Mouse (Mus musculus) MEL (cell line): ENCODE measurements around the gene Mindy3. TPM values are rescaled to one million over a fixed set of nuclear protein-coding genes. Genes with fewer than 3 reads are reported as not detected.

Experiments used
- DNase-seq: peaks from one replicate; pipeline ENCODE4 v3.0.0; 2011; ENCODE audit warnings: low read depth, low spot score
- H3K27ac ChIP-seq: 2 replicates; pipeline ENCODE4 v1.5.1; 2012; ENCODE audit warnings: low read depth, mild to moderate bottlenecking, control low read depth, low read length, moderate library complexity; ENCODE audit not compliant: control insufficient read depth
- H3K27me3 ChIP-seq, 2 experiments: fragments of 150-350 bp in 1 of 2; sonication (generic) in 1 of 2; 2 replicates each; pipeline ENCODE4 v1.6.1; 2012; ENCODE audit warnings: low read length in 2 of 2, mild to moderate bottlenecking in 2 of 2, improper control_type of control experiment in 1 of 2, moderate library complexity in 1 of 2; ENCODE audit not compliant: insufficient read depth in 2 of 2, control insufficient read depth in 1 of 2
- H3K36me3 ChIP-seq, 2 experiments: 2 replicates each; pipeline ENCODE4 v1.6.1; 2012 to 2014; ENCODE audit warnings: low read length in 2 of 2, improper control_type of control experiment in 1 of 2, inconsistent platforms in 1 of 2, mild to moderate bottlenecking in 1 of 2; ENCODE audit not compliant: insufficient read depth in 2 of 2, control insufficient read depth in 1 of 2
- H3K4me1 ChIP-seq, 2 experiments: fragments of 150-350 bp in 1 of 2; sonication (generic) in 1 of 2; 2 replicates each; pipeline ENCODE4 v1.6.1; 2012; ENCODE audit warnings: low read length in 2 of 2, improper control_type of control experiment in 1 of 2, mild to moderate bottlenecking in 1 of 2; ENCODE audit not compliant: insufficient read depth in 2 of 2, control insufficient read depth in 1 of 2
- H3K4me3 ChIP-seq, 2 experiments: fragments of 150-350 bp in 1 of 2; sonication (generic) in 1 of 2; 2 replicates each; pipeline ENCODE4 v1.5.1; 2012; ENCODE audit warnings: low read depth in 2 of 2, low read length in 2 of 2, mild to moderate bottlenecking in 2 of 2, moderate library complexity in 2 of 2, control low read depth in 1 of 2, improper control_type of control experiment in 1 of 2; ENCODE audit not compliant: control insufficient read depth in 1 of 2, insufficient read depth in 1 of 2
- H3K79me2 ChIP-seq: 2 replicates; pipeline ENCODE4 v1.6.1; 2012; ENCODE audit warnings: mild to moderate bottlenecking, low read length, moderate library complexity; ENCODE audit not compliant: control insufficient read depth, poor library complexity, insufficient read depth
- H3K9ac ChIP-seq: 2 replicates; pipeline ENCODE4 v1.6.1; 2012; ENCODE audit warnings: low read depth, mild to moderate bottlenecking, control low read depth, low read length, moderate library complexity; ENCODE audit not compliant: control insufficient read depth, poor library complexity, severe bottlenecking
- H3K9me3 ChIP-seq: fragments of 150-350 bp; sonication (generic); replicated peaks from 2 replicates; pipeline ENCODE4 v1.6.1; 2012; ENCODE audit warnings: mild to moderate bottlenecking, low read length, improper control_type of control experiment, moderate library complexity; ENCODE audit not compliant: insufficient read depth
- CHD1 ChIP-seq: IDR thresholded peaks from 2 replicates; pipeline ENCODE4 v1.6.1; 2012; ENCODE audit warnings: low read depth, mild to moderate bottlenecking, inconsistent platforms, low read length, improper control_type of control experiment
- CHD2 ChIP-seq: IDR thresholded peaks from 2 replicates; pipeline ENCODE4 v1.6.1; 2011; ENCODE audit warnings: low read length, improper control_type of control experiment
- ETS1 ChIP-seq: IDR thresholded peaks from 2 replicates; pipeline ENCODE4 v1.6.1; 2012; ENCODE audit warnings: low read depth, mild to moderate bottlenecking, inconsistent platforms, low read length, improper control_type of control experiment, moderate library complexity
- GATA1 ChIP-seq: IDR thresholded peaks from 2 replicates; pipeline ENCODE4 v1.6.1; 2011; ENCODE audit warnings: low read depth, low read length, improper control_type of control experiment
- MAFK ChIP-seq: IDR thresholded peaks from 2 replicates; pipeline ENCODE4 v1.6.1; 2011; ENCODE audit warnings: low read depth, mild to moderate bottlenecking, low read length, improper control_type of control experiment, borderline replicate concordance
- MAX ChIP-seq: IDR thresholded peaks from 2 replicates; pipeline ENCODE4 v1.6.1; 2011; ENCODE audit warnings: low read length, improper control_type of control experiment
- MYB ChIP-seq: IDR thresholded peaks from 2 replicates; pipeline ENCODE4 v1.6.1; 2011; ENCODE audit warnings: mild to moderate bottlenecking, low read depth, low read length, improper control_type of control experiment
- NELFE ChIP-seq: IDR thresholded peaks from 2 replicates; pipeline ENCODE4 v1.6.1; 2011; ENCODE audit warnings: low read depth, low read length, improper control_type of control experiment
- NRF1 ChIP-seq: IDR thresholded peaks from 2 replicates; pipeline ENCODE4 v1.6.1; 2014; ENCODE audit warnings: low read depth, mild to moderate bottlenecking, inconsistent platforms, low read length, improper control_type of control experiment, moderate library complexity; ENCODE audit not compliant: poor library complexity, insufficient read depth, severe bottlenecking
- POLR2AphosphoS5 ChIP-seq: IDR thresholded peaks from 2 replicates; pipeline ENCODE4 v1.6.1; 2012; ENCODE audit warnings: low read depth, borderline replicate concordance, mild to moderate bottlenecking, inconsistent platforms, low read length, moderate library complexity, mixed read lengths
- RCOR1 ChIP-seq: IDR thresholded peaks from 2 replicates; pipeline ENCODE4 v1.6.1; 2012; ENCODE audit warnings: low read depth, mild to moderate bottlenecking, inconsistent platforms, low read length, improper control_type of control experiment
- TAL1 ChIP-seq: IDR thresholded peaks from 2 replicates; pipeline ENCODE4 v1.6.1; 2012; ENCODE audit warnings: mild to moderate bottlenecking, inconsistent platforms, low read length, moderate library complexity, mixed read lengths
- UBTF ChIP-seq: IDR thresholded peaks from 2 replicates; pipeline ENCODE4 v1.6.1; 2012; ENCODE audit warnings: low read depth, mild to moderate bottlenecking, inconsistent platforms, low read length, improper control_type of control experiment, moderate library complexity, borderline replicate concordance; ENCODE audit not compliant: insufficient read depth
- USF2 ChIP-seq, 2 experiments: IDR thresholded peaks; 2 replicates each; pipeline ENCODE4 v1.6.1; 2011 to 2012; ENCODE audit warnings: improper control_type of control experiment in 2 of 2, low read length in 2 of 2, borderline replicate concordance in 1 of 2, inconsistent platforms in 1 of 2, low read depth in 1 of 2, mild to moderate bottlenecking in 1 of 2; ENCODE audit not compliant: insufficient read depth in 1 of 2
- ZKSCAN1 ChIP-seq: IDR thresholded peaks from 2 replicates; pipeline ENCODE4 v1.6.1; 2012; ENCODE audit warnings: low read depth, mild to moderate bottlenecking, inconsistent platforms, low read length, improper control_type of control experiment, moderate library complexity
- ZMIZ1 ChIP-seq: IDR thresholded peaks from 2 replicates; pipeline ENCODE4 v1.6.1; 2012; ENCODE audit warnings: low read depth, mild to moderate bottlenecking, inconsistent platforms, low read length, improper control_type of control experiment, moderate library complexity
- polyA plus RNA-seq, 2 experiments: library from polyadenylated mRNA; stranded (reverse) in 1 of 2; unstranded in 1 of 2; fragments of >175 nt in 1 of 2; fragments of >200 nt in 1 of 2; gene quantifications; 2 replicates each; pipeline versions ENCODE4 v1.2.1 to v1.2.4; 2012; ENCODE audit warnings: low replicate concordance in 2 of 2, low read depth in 1 of 2; ENCODE audit not compliant: insufficient read length in 2 of 2, insufficient read depth in 1 of 2, missing spikeins in 1 of 2
- total RNA-seq: library from RNA; depleted of rRNA; stranded (reverse); fragments of 300-350 nt; gene quantifications from 2 replicates; pipeline ENCODE4 v1.2.3, GENCODE M21; 2012

Mindy3 gene
- total and polyA plus RNA-seq, 3 experiments, result 23.8 to 40.6 TPM; not detected in 1

GRCm38 (mm10) chr2:12316361-12316760 is 102.9 kb downstream of the Mindy3 start:
- Histone ChIP-seq H3K27ac (no peak overlapping the region), H3K36me3 (no peaks in the 10 kb centered on the region; a peak in 1 of 4 replicates), H3K9ac (no peak overlapping the region), H3K9me3 (no peaks in the 10 kb centered on the region), H3K79me2 (no peaks in the 10 kb centered on the region), H3K4me3 (no peak overlapping the region), H3K27me3 (no peaks in the 10 kb centered on the region), H3K4me1 (peaks cover 0 to 4% of the 10 kb centered on the region in 2 experiments; a peak in 1 of 4 replicates)
- TF ChIP-seq CHD2, result no peak
- TF ChIP-seq ZKSCAN1, result no peak
- no peak for TF ChIP-seq ZMIZ1
- no peak for TF ChIP-seq CHD1
- no peak for TF ChIP-seq USF2 (IDR thresholded peaks at IDR 0.05; ENCODE audit: borderline replicate concordance in 1 of 2, insufficient read depth in 1 of 2, low read depth in 1 of 2, low read length in 2 of 2)
- no peak for TF ChIP-seq ETS1
- no peak for TF ChIP-seq POLR2AphosphoS5
- no peak for TF ChIP-seq NRF1
- no peak for TF ChIP-seq MYB
- no peak for TF ChIP-seq MAFK
- no peak for DNase-seq

DNA sequence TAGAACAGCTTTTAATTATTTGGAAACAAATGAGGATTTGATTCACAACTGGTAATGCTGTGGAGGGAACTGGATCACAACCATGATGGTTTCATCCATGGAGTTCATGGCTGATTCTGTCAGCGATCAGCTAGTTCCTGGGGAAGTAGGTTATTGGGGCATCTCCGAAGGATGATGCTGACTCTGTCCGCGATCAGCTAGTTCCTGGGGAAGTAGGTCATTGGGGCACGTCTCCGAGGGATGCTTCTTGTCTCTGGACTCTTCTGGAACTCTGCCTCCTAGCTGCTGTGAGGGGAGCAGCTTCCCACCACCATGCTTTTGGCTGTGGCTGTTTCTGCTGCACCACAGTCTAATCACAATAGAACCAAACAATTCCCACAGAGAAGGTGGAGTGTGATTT is 105.2 kb downstream of the Mindy3 start:
- Histone ChIP-seq H3K4me3 (no peak overlapping the region), H3K79me2 (no peaks in the 10 kb centered on the region), H3K27ac (no peak overlapping the region), H3K9ac (no peak overlapping the region), H3K4me1 (peaks cover 0 to 4% of the 10 kb centered on the region in 2 experiments; a peak in 1 of 4 replicates), H3K9me3 (no peaks in the 10 kb centered on the region), H3K27me3 (no peaks in the 10 kb centered on the region; a peak in 1 of 4 replicates), H3K36me3 (no peaks in the 10 kb centered on the region; a peak in 1 of 4 replicates)
- no peak for DNase-seq
- TF ChIP-seq UBTF (no peak), ETS1 (no peak), MAX (no peak), RCOR1 (no peak), MAFK (no peak), TAL1 (no peak), NELFE (no peak), GATA1 (no peak)
